Mouse (Mus musculus): Measurements from ENCODE around the gene Rpp40.

Gene Rpp40

GRCm38 (mm10) chr13:35851581-35851980 lies 54.6 kb downstream of the Rpp40 start:
- no peak for DNase-seq (ENCODE audit: low spot score)

- no peak for DNase-seq (ENCODE audit: low spot score)
These were observed 57.5 kb downstream of the Rpp40 start for GRCm38 (mm10) chr13:35848694-35849093.

- no peak for DNase-seq (ENCODE audit: low spot score)
These were observed 60.9 kb downstream of the Rpp40 start for GRCm38 (mm10) chr13:35845306-35845705.

Data from testis, postnatal 10 days (tissue).